Mouse (Mus musculus) limb, embryonic 10.5 days (tissue): ENCODE data around the gene Tepp. TPM values are rescaled to one million over a fixed set of nuclear protein-coding genes. Genes with fewer than 3 reads are reported as not detected.
A peak's percentile ranks its signal among the peaks of the same experiment; 100 is the strongest.

Source experiments
- DNase-seq: peaks from one replicate; pipeline ENCODE4 v3.0.0-alpha.2; 2017; ENCODE audit warnings: low spot score
- H3K27ac ChIP-seq: fragments of 300-500 bp; sonication (generic); 2 replicates; pipeline ENCODE4 v1.5.1; 2016; ENCODE audit warnings: mild to moderate bottlenecking
- H3K27me3 ChIP-seq: fragments of 300-500 bp; sonication (generic); 2 replicates; pipeline ENCODE4 v1.6.1; 2016; ENCODE audit warnings: low read depth, mild to moderate bottlenecking; ENCODE audit not compliant: poor library complexity, severe bottlenecking
- H3K36me3 ChIP-seq: fragments of 300-500 bp; sonication (generic); 2 replicates; pipeline ENCODE4 v1.6.1; 2016; ENCODE audit warnings: mild to moderate bottlenecking, moderate library complexity
- H3K4me1 ChIP-seq: fragments of 300-500 bp; sonication (generic); 2 replicates; pipeline ENCODE4 v1.6.1; 2016
- H3K4me3 ChIP-seq: fragments of 300-500 bp; sonication (generic); 2 replicates; pipeline ENCODE4 v1.5.1; 2016; ENCODE audit warnings: mild to moderate bottlenecking, moderate library complexity
- H3K9me3 ChIP-seq: fragments of 300-500 bp; sonication (generic); replicated peaks from 2 replicates; pipeline ENCODE4 v1.6.1; 2016; ENCODE audit warnings: mild to moderate bottlenecking
- WGBS: fragments of 180-500 bp; shearing (Covaris S2); methylation state at CpG from one replicate; pipeline ENCODE4 v1.1.7; 2016; 5-methylcytosine and 5-hydroxymethylcytosine counted together
- polyA plus RNA-seq: library from polyadenylated mRNA; unstranded; fragments of >200 nt; fragmentation: Nextera tagmentation; extraction: Ambion mirVana; gene quantifications from 2 replicates; pipeline ENCODE4 v1.2.1, GENCODE M21; 2016

The Tepp gene
- polyA plus RNA-seq, 1 experiment from 2014 or later = not detected

- peaks cover 34% of the 10 kb centered on the region for H3K4me1 ChIP-seq
- peaks cover 4% of the 10 kb centered on the region; the same call in 1 of the 2 replicates for H3K36me3 ChIP-seq
- H3K4me3 ChIP-seq = no peak overlapping the region
- no peak overlapping the region for H3K27ac ChIP-seq
- no peak for DNase-seq
- H3K9me3 ChIP-seq = no peaks in the 10 kb centered on the region
- 37% methylated on average over 8 of the region's 8 CpGs for WGBS
- peaks cover 12% of the 10 kb centered on the region for H3K27me3 ChIP-seq
Observed at GRCm38 (mm10) chr8:95358550-95359411, 48.4 kb downstream of the Tepp start.

DNA sequence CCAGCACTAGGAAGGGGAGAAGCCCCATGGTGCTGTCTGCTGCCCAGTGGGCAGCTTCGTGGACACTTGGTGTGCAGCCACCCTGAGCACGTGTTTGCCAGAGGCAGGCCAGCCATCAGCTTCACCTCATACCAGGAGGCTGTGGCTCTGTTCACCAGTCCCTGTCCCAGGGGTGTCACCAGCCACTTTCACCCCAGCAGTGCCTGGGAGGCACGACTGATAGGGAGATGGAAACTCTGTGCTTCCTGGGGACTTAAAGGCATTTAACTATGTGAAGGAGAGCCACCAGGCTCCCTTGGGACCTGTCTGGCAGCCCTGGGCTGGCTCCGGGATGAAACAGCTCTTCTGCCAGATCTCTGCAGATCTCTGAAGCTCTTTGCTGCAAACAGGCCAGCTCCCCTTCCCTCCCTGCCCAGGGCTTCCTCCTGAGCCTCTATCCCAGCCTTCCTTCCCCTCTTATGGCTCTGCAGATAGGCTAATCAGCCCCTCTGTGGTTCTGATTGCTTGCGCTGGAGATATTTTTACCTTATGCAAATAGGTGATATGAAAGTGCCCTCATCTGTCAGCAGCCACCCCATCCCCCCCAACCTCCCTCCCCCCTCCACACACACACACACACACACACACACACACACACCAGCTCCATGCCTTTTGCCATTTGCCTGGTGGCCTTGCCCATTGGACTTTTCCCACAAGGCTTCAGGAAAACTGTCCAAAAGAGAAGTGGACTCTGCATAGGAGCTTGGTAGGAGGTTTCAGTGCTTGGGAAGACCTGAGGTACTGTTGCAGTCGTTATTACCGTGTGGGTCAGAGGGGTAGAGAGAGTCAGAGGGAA, 50.0 kb downstream of the Tepp start:
- H3K36me3 ChIP-seq = peaks cover under 1% of the 10 kb centered on the region; the same call in 1 of the 2 replicates
- no peaks in the 10 kb centered on the region for H3K27me3 ChIP-seq
- no peak for DNase-seq
- peak overlapping the region; percentile 31; the same call in 1 of the 2 replicates for H3K27ac ChIP-seq
- peaks cover 36% of the 10 kb centered on the region for H3K4me1 ChIP-seq
- H3K4me3 ChIP-seq = no peak overlapping the region
- no peaks in the 10 kb centered on the region for H3K9me3 ChIP-seq
- 50% methylated on average over 7 of the region's 7 CpGs for WGBS

DNA sequence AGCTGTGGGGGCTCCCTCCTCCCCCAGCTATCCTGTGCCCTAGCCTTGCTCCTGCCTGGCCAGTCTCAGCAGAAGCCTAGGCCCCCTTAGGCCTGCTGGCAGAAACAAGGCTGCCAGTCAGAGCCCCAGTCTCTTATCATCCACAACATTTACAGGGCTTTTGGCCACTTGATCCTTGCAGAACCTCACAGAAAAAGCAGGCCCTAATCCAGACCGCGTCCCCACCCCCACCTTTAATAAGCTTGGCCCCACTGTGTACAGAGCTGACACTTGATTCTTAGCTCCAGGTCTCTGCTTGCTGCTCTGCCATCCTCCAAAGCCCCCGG, 50.6 kb downstream of the Tepp start:
- no peak for DNase-seq
- peaks cover 36% of the 10 kb centered on the region for H3K4me1 ChIP-seq
- no peaks in the 10 kb centered on the region for H3K27me3 ChIP-seq
- no peak overlapping the region for H3K4me3 ChIP-seq
- H3K9me3 ChIP-seq = no peaks in the 10 kb centered on the region
- no peaks in the 10 kb centered on the region for H3K36me3 ChIP-seq
- WGBS = 71% methylated on average over 3 of the region's 3 CpGs
- H3K27ac ChIP-seq = peak overlapping the region; percentile 3; the same call in 1 of the 2 replicates

DNA sequence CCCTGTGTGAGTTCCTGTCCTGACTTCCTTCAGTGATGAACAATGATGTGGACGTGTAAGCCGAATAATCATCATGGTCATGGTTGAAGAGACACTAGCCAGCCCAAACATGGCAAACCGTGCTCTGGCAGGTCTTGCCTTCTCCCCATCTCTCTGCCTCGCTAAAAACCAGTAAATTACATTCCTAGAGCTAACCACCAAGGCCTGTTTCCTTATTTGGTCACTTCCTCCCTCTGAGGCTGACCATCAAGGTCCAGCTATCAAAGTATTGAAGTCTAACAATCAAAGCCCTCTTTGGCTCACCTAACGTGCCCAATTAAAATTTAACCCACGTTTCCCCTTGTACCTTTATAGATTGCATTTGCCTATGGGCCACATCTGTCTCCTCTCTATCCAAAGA, 51.9 kb downstream of the Tepp start:
- Histone ChIP-seq H3K4me3 (no peak overlapping the region), H3K27me3 (no peaks in the 10 kb centered on the region), H3K9me3 (no peaks in the 10 kb centered on the region), H3K27ac (no peak overlapping the region), H3K4me1 (peaks cover 36% of the 10 kb centered on the region), H3K36me3 (no peaks in the 10 kb centered on the region)
- WGBS = 75% methylated on average over 6 of the region's 6 CpGs
- DNase-seq = no peak

DNA sequence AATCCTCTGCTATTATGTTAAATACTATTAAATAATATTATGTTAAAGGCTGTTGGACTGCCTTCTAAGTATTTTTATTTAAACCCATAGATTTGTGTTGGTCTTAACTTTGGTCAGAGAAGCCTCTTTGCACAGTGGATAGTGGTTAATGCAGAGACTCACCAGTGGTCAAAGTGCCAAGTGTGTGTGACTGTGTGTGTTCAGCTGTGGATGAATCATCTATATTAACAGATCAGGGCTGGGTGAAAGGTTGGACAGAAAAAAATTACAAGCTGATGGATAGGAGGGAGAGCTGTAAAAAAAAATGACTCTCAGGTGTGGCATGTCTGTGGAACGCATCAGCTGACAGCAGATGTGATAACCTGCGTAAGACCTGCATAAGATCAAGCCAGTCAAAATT, 53.5 kb downstream of the Tepp start:
- H3K27me3 ChIP-seq = no peaks in the 10 kb centered on the region
- 99% methylated on average over 2 of the region's 2 CpGs for WGBS
- H3K4me1 ChIP-seq = peaks cover 30% of the 10 kb centered on the region
- H3K36me3 ChIP-seq = peaks cover 12% of the 10 kb centered on the region
- no peak overlapping the region for H3K4me3 ChIP-seq
- H3K27ac ChIP-seq = no peak overlapping the region
- DNase-seq = no peak
- no peaks in the 10 kb centered on the region for H3K9me3 ChIP-seq

DNA sequence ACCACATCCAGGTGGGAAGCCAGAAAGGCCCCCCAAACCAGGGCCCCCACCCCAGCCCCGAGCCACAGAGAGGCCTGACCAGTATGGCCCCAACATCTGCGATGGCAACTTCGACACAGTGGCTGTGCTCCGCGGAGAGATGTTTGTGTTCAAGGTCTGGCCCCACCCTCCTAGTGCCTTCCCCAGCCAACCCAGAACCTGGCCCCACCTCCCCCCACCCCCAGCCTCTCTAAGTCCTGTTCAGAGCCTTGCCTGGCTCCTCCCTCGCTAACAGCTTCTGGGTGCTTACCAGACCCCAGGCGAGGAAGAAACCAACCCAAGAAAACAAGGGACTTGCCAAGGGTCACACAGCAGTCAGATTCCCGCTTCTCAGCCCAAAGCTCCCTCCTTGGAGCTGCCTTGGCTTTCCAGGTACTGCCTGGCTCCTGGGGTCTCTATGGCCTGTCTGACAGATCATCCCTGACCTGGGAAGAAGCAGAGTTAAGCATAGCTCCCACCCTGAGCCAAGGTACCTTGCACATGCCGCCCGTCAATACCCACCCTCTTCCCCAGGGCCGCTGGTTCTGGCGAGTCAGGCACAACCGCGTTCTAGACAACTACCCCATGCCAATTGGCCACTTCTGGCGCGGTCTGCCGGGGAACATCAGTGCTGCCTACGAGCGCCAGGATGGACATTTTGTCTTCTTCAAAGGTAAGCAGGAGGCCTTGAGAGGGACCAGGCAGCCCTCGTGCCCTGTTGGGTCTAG, 59.4 kb downstream of the Tepp start:
- peak overlapping the region; percentile 42 for H3K4me3 ChIP-seq
- H3K36me3 ChIP-seq = peaks cover 42% of the 10 kb centered on the region
- peak; percentile 60 for DNase-seq
- H3K4me1 ChIP-seq = peaks cover 31% of the 10 kb centered on the region
- H3K9me3 ChIP-seq = no peaks in the 10 kb centered on the region
- H3K27me3 ChIP-seq = no peaks in the 10 kb centered on the region
- WGBS = 39% methylated on average over 20 of the region's 20 CpGs
- H3K27ac ChIP-seq = peak overlapping the region; percentile 79

- Histone ChIP-seq H3K36me3 (peaks cover 34% of the 10 kb centered on the region), H3K4me1 (peaks cover 41% of the 10 kb centered on the region), H3K27me3 (no peaks in the 10 kb centered on the region), H3K4me3 (no peak overlapping the region), H3K27ac (no peak overlapping the region), H3K9me3 (no peaks in the 10 kb centered on the region)
- WGBS = 79% methylated on average over 12 of the region's 12 CpGs
- no peak for DNase-seq
Observed at GRCm38 (mm10) chr8:95373389-95374002, 63.1 kb downstream of the Tepp start.

DNA sequence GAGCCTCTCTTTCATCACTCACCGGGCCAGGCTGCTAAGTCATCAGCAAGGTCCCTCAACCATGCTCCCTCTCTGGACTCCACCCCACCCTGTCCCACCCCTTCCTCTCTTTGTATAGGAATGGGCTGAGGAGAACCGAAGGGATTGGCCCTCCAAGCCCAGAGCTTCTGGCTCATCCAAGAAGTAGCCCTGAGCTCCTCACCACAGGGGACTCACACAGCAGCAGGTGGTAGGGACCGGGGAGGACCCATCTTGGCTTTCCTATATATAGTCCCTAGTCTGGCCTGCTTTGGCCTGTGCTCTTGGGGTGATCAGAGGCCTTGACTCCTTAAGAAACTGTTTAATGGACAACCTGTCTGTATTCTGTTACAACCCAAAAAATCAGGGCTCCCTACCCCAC, 64.1 kb downstream of the Tepp start:
- Histone ChIP-seq H3K27ac (no peak overlapping the region), H3K9me3 (no peaks in the 10 kb centered on the region), H3K4me3 (no peak overlapping the region), H3K36me3 (peaks cover 29% of the 10 kb centered on the region), H3K4me1 (peaks cover 35% of the 10 kb centered on the region), H3K27me3 (no peaks in the 10 kb centered on the region)
- WGBS = 82% methylated on average over 3 of the region's 3 CpGs
- no peak for DNase-seq

GRCm38 (mm10) chr8:95375374-95375930, 65.1 kb downstream of the Tepp start:
- Histone ChIP-seq H3K4me3 (no peak overlapping the region), H3K9me3 (no peaks in the 10 kb centered on the region), H3K36me3 (peaks cover 22% of the 10 kb centered on the region), H3K4me1 (peaks cover 26% of the 10 kb centered on the region), H3K27ac (no peak overlapping the region), H3K27me3 (no peaks in the 10 kb centered on the region)
- 86% methylated on average over 7 of the region's 7 CpGs for WGBS
- no peak for DNase-seq

Other genes with a start within 250 kb of the Tepp start
- 29.4 and 33.3 TPM in 2 replicates for gene Katnb1, start 229.4 kb upstream of the Tepp start, polyA plus RNA-seq
- gene Kifc3, start 107.8 kb upstream of the Tepp start, polyA plus RNA-seq = 10.8 and 13.2 TPM in 2 replicates
- gene Cngb1, start 4.0 kb upstream of the Tepp start, polyA plus RNA-seq = 0.04 TPM in 1 of 2 replicates, not detected in the other
- 10.3 and 11.5 TPM in 2 replicates for gene Zfp319, start 21.4 kb downstream of the Tepp start, polyA plus RNA-seq
- 42.0 and 45.2 TPM in 2 replicates for gene Usb1, start 21.7 kb downstream of the Tepp start, polyA plus RNA-seq
- 9.5 and 10.3 TPM in 2 replicates for gene Mmp15, start 41.7 kb downstream of the Tepp start, polyA plus RNA-seq
- 134 and 143 TPM in 2 replicates for gene Cfap20, start 124.3 kb downstream of the Tepp start, polyA plus RNA-seq
- 14.0 and 16.4 TPM in 2 replicates for gene Csnk2a2, start 179.5 kb downstream of the Tepp start, polyA plus RNA-seq
- gene Ccdc113, start 223.5 kb downstream of the Tepp start, polyA plus RNA-seq = 0.11 TPM in 1 of 2 replicates, not detected in the other